Mouse (Mus musculus) cerebellum, adult (tissue): ENCODE results near the gene Snrk.

Source experiments
- ATAC-seq: cut with Nextera tagmentation; 2 replicates; pipeline ENCODE4 v1.9.2; 2017; ENCODE audit warnings: mild to moderate bottlenecking, moderate library complexity, mixed read lengths; ENCODE audit not compliant: insufficient number of reproducible peaks, low FRiP score, low TSS enrichment

The Snrk gene

DNA sequence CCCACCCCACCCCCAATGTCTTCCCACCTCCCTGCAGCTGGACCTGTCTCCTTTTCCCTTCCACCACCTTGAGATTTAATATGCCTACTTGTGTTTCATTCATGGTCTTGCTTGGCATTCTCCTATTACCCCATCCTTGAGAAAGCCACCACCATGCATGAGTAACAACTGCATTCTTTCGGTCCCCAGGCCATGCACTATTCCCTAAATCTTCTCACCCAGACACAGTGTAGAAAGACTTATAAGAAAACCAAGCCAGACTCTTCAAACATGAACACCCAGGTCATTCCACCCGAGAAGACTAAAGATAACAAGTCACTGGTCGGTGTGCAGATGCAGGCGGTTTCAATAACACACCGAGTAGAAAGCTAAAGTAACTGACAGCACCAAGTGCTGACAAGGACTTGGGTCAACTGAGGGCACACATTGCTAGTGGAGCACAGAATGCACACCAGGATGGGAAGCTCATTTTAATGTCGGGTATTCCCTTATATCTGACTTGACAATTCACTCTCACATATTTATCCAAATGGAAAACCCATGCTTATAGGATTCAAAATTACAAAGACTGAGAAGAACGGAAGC, 100.0 kb downstream of the Snrk start:
- no peak for ATAC-seq
